Mouse (Mus musculus) CH12.LX (cell line): Measurements from ENCODE around the gene Sdhaf2. TPM values are rescaled to one million over a fixed set of nuclear protein-coding genes. Genes with fewer than 3 reads are reported as not detected.

Experiments
- DNase-seq: peaks from one replicate; pipeline ENCODE4 v3.0.0-alpha.2; 2013; ENCODE audit errors: extremely low read depth
- H3K27ac ChIP-seq: 2 replicates; pipeline ENCODE4 v1.5.1; 2012; ENCODE audit warnings: low read depth, mild to moderate bottlenecking, control low read depth, moderate library complexity; ENCODE audit not compliant: insufficient read depth
- H3K27me3 ChIP-seq: replicated peaks from 2 replicates; pipeline ENCODE3; 2012; ENCODE audit warnings: inconsistent platforms
- H3K36me3 ChIP-seq, 2 experiments: replicated peaks in 1 of 2; 2 replicates each; pipeline versions ENCODE3 to v1.6.1; 2012; ENCODE audit warnings: inconsistent platforms in 1 of 2, low read length in 1 of 2, mild to moderate bottlenecking in 1 of 2, mixed read lengths in 1 of 2, moderate library complexity in 1 of 2; ENCODE audit not compliant: control insufficient read depth in 1 of 2, insufficient read depth in 1 of 2
- H3K4me1 ChIP-seq, 2 experiments: 2 replicates each; pipeline ENCODE4 v1.6.1; 2012; ENCODE audit warnings: inconsistent platforms in 1 of 2, moderate library complexity in 1 of 2; ENCODE audit not compliant: insufficient read depth in 2 of 2, control insufficient read depth in 1 of 2
- H3K4me2 ChIP-seq: 2 replicates; pipeline ENCODE4 v1.6.1; 2012; ENCODE audit warnings: low read depth, mild to moderate bottlenecking, control low read depth; ENCODE audit not compliant: poor library complexity, insufficient read depth, severe bottlenecking
- H3K4me3 ChIP-seq, 3 experiments: fragments of 150-350 bp in 1 of 3; sonication (generic) in 1 of 3; replicated peaks in 1 of 3; 2 replicates each; pipeline versions ENCODE3 to v1.5.1; 2011 to 2012; ENCODE audit warnings: low read depth in 2 of 3, low read length in 2 of 3, mild to moderate bottlenecking in 2 of 3, moderate library complexity in 2 of 3, control low read depth in 1 of 3, improper control_type of control experiment in 1 of 3, inconsistent platforms in 1 of 3, mixed read lengths in 1 of 3; ENCODE audit not compliant: poor library complexity in 1 of 3
- H3K79me2 ChIP-seq: replicated peaks from 2 replicates; pipeline ENCODE4 v1.6.1; 2012; ENCODE audit warnings: mild to moderate bottlenecking, moderate library complexity; ENCODE audit not compliant: control insufficient read depth, poor library complexity, insufficient read depth, severe bottlenecking; ENCODE audit errors: extremely low read depth
- H3K9ac ChIP-seq: 2 replicates; pipeline ENCODE4 v1.6.1; 2012; ENCODE audit warnings: low read depth, mild to moderate bottlenecking, control low read depth, moderate library complexity; ENCODE audit not compliant: insufficient read depth
- H3K9me3 ChIP-seq: replicated peaks from 2 replicates; pipeline ENCODE3; 2012; ENCODE audit warnings: low read length, inconsistent platforms, mixed read lengths
- CHD1 ChIP-seq: IDR thresholded peaks from 2 replicates; pipeline ENCODE4 v1.6.1; 2012; ENCODE audit warnings: low read depth, low read length, improper control_type of control experiment, inconsistent platforms
- CTCF ChIP-seq, 2 experiments: IDR thresholded peaks in 1 of 2; conservative IDR thresholded peaks in 1 of 2; 2 replicates each; pipeline ENCODE4 v1.5.1; 2011 to 2012; ENCODE audit warnings: low read depth in 2 of 2, low read length in 2 of 2, improper control_type of control experiment in 1 of 2, inconsistent platforms in 1 of 2, mild to moderate bottlenecking in 1 of 2, moderate library complexity in 1 of 2
- E2F4 ChIP-seq: IDR thresholded peaks from 2 replicates; pipeline ENCODE4 v1.6.1; 2011; ENCODE audit warnings: low read depth, low read length, improper control_type of control experiment; ENCODE audit not compliant: insufficient replicate concordance
- EP300 ChIP-seq: IDR thresholded peaks from 2 replicates; pipeline ENCODE4 v1.6.1; 2011; ENCODE audit warnings: low read length, improper control_type of control experiment
- ETS1 ChIP-seq: conservative IDR thresholded peaks from 2 replicates; pipeline ENCODE4 v1.6.1; 2012; ENCODE audit warnings: low read depth, mild to moderate bottlenecking, inconsistent platforms, low read length, improper control_type of control experiment, moderate library complexity
- HCFC1 ChIP-seq: IDR thresholded peaks from 2 replicates; pipeline ENCODE4 v1.6.1; 2012; ENCODE audit warnings: low read depth, mild to moderate bottlenecking, inconsistent platforms, low read length, improper control_type of control experiment
- IRF4 ChIP-seq: IDR thresholded peaks from 2 replicates; pipeline ENCODE4 v1.6.1; 2014; ENCODE audit warnings: low read depth, mild to moderate bottlenecking, inconsistent platforms, low read length, improper control_type of control experiment
- JUN ChIP-seq: IDR thresholded peaks from 2 replicates; pipeline ENCODE4 v1.6.1; 2011; ENCODE audit warnings: low read depth, mild to moderate bottlenecking, low read length, improper control_type of control experiment, moderate library complexity; ENCODE audit not compliant: insufficient read depth
- JUND ChIP-seq: conservative IDR thresholded peaks from 2 replicates; pipeline ENCODE4 v1.6.1; 2011; ENCODE audit warnings: low read depth, low read length, improper control_type of control experiment
- KAT2A ChIP-seq: IDR thresholded peaks from 2 replicates; pipeline ENCODE4 v1.6.1; 2012; ENCODE audit warnings: low read length, improper control_type of control experiment, inconsistent platforms; ENCODE audit not compliant: insufficient replicate concordance
- MAFK ChIP-seq: IDR thresholded peaks from 2 replicates; pipeline ENCODE4 v1.6.1; 2011; ENCODE audit warnings: low read length, improper control_type of control experiment; ENCODE audit not compliant: insufficient replicate concordance
- MAX ChIP-seq: IDR thresholded peaks from 2 replicates; pipeline ENCODE4 v1.6.1; 2011; ENCODE audit warnings: low read length, improper control_type of control experiment
- MAZ ChIP-seq: IDR thresholded peaks from 2 replicates; pipeline ENCODE4 v1.6.1; 2012; ENCODE audit warnings: low read depth, mild to moderate bottlenecking, inconsistent platforms, low read length, improper control_type of control experiment, moderate library complexity
- MEF2A ChIP-seq: IDR thresholded peaks from 2 replicates; pipeline ENCODE4 v1.6.1; 2014; ENCODE audit warnings: low read depth, mild to moderate bottlenecking, inconsistent platforms, low read length, improper control_type of control experiment, borderline replicate concordance
- MXI1 ChIP-seq: IDR thresholded peaks from 2 replicates; pipeline ENCODE4 v1.6.1; 2011; ENCODE audit warnings: mild to moderate bottlenecking, low read depth, low read length, improper control_type of control experiment
- MYC ChIP-seq: IDR thresholded peaks from 2 replicates; pipeline ENCODE4 v1.6.1; 2011; ENCODE audit warnings: low read depth, mild to moderate bottlenecking, improper control_type of control experiment, low read length
- NELFE ChIP-seq: IDR thresholded peaks from 2 replicates; pipeline ENCODE4 v1.6.1; 2011; ENCODE audit warnings: low read depth, low read length, improper control_type of control experiment
- NRF1 ChIP-seq: IDR thresholded peaks from 2 replicates; pipeline ENCODE4 v1.6.1; 2014; ENCODE audit warnings: low read depth, mild to moderate bottlenecking, inconsistent platforms, low read length, improper control_type of control experiment, moderate library complexity
- PAX5 ChIP-seq: IDR thresholded peaks from 2 replicates; pipeline ENCODE4 v1.6.1; 2012; ENCODE audit warnings: low read length, inconsistent platforms, mixed read lengths
- POLR2AphosphoS2 ChIP-seq: IDR thresholded peaks from 2 replicates; pipeline ENCODE4 v1.6.1; 2011; ENCODE audit warnings: low read depth, low read length, improper control_type of control experiment
- RAD21 ChIP-seq: IDR thresholded peaks from 2 replicates; pipeline ENCODE4 v1.6.1; 2011; ENCODE audit warnings: low read depth, mild to moderate bottlenecking, low read length, improper control_type of control experiment, moderate library complexity
- RCOR1 ChIP-seq: conservative IDR thresholded peaks from 2 replicates; pipeline ENCODE4 v1.6.1; 2012; ENCODE audit warnings: low read depth, mild to moderate bottlenecking, inconsistent platforms, low read length, improper control_type of control experiment
- SIN3A ChIP-seq: IDR thresholded peaks from 2 replicates; pipeline ENCODE4 v1.6.1; 2012; ENCODE audit warnings: low read length, improper control_type of control experiment, inconsistent platforms
- SMC3 ChIP-seq: IDR thresholded peaks from 2 replicates; pipeline ENCODE4 v1.6.1; 2011; ENCODE audit warnings: low read depth, low read length, improper control_type of control experiment
- TBP ChIP-seq: conservative IDR thresholded peaks from 2 replicates; pipeline ENCODE4 v1.6.1; 2011; ENCODE audit warnings: low read depth, low read length, improper control_type of control experiment
- UBTF ChIP-seq: IDR thresholded peaks from 2 replicates; pipeline ENCODE4 v1.6.1; 2012; ENCODE audit warnings: low read depth, mild to moderate bottlenecking, inconsistent platforms, low read length, improper control_type of control experiment, moderate library complexity
- USF1 ChIP-seq: IDR thresholded peaks from 2 replicates; pipeline ENCODE4 v1.6.1; 2014; ENCODE audit warnings: low read depth, mild to moderate bottlenecking, inconsistent platforms, low read length, improper control_type of control experiment
- ZC3H11A ChIP-seq: IDR thresholded peaks from 2 replicates; pipeline ENCODE4 v1.6.1; 2012; ENCODE audit warnings: low read depth, mild to moderate bottlenecking, inconsistent platforms, low read length, improper control_type of control experiment
- ZKSCAN1 ChIP-seq: IDR thresholded peaks from 2 replicates; pipeline ENCODE4 v1.6.1; 2012; ENCODE audit warnings: low read depth, inconsistent platforms, low read length, improper control_type of control experiment, borderline replicate concordance
- ZMIZ1 ChIP-seq: IDR thresholded peaks from 2 replicates; pipeline ENCODE4 v1.6.1; 2012; ENCODE audit warnings: low read depth, mild to moderate bottlenecking, inconsistent platforms, low read length, improper control_type of control experiment
- dilution Hi-C: fragments of 300-500 bp; cut with MboI; formaldehyde crosslinking; loops from 2 replicates; pipeline ENCODE4 v1.14.3; 2020; ENCODE audit warnings: low sequenced_read_pairs; ENCODE audit not compliant: extremely low pct_unique_long_range_greater_than_20kb, extremely low pct_ligation_motif_present
- in situ Hi-C: fragments of 300-500 bp; cut with MboI; formaldehyde crosslinking; loops from 3 replicates; pipeline ENCODE4 v1.14.3; 2019; ENCODE audit warnings: low sequenced_read_pairs, low pct_ligation_motif_present, low pct_unique_long_range_greater_than_20kb, mixed read lengths
- polyA plus RNA-seq: library from polyadenylated mRNA; unstranded; fragments of >175 nt; gene quantifications from 2 replicates; pipeline ENCODE4 v1.2.1, GENCODE M21; 2012; ENCODE audit warnings: low read depth; ENCODE audit not compliant: insufficient read length
- total RNA-seq, 2 experiments: library from RNA; depleted of rRNA; stranded (reverse); fragments of 300-350 nt in 1 of 2; fragments of >200 nt in 1 of 2; gene quantifications; 2 replicates each; pipeline ENCODE4 v1.2.3; 2012 to 2014

Gene Sdhaf2
- total and polyA plus RNA-seq, 3 experiments = 31.7 to 96.0 (median 57.3) TPM

- peaks cover 0 to 20% of the 10 kb centered on the region in 2 experiments for H3K36me3 ChIP-seq
- TF ChIP-seq RCOR1 (no peak), CHD1 (no peak), MAX (no peak), ZKSCAN1 (no peak), SMC3 (no peak)
- H3K4me1 ChIP-seq = peaks cover 5 to 27% of the 10 kb centered on the region in 2 experiments
- no peaks in the 10 kb centered on the region for H3K9me3 ChIP-seq
- dilution Hi-C loops = no loop called here
- H3K27ac ChIP-seq = no peak overlapping the region
- no peak overlapping the region for H3K4me3 ChIP-seq
- no peaks in the 10 kb centered on the region for H3K27me3 ChIP-seq
- in situ Hi-C loops = no loop called here
- no peak overlapping the region for H3K9ac ChIP-seq
- H3K4me2 ChIP-seq = no peak overlapping the region
- no peak for DNase-seq
- H3K79me2 ChIP-seq = peaks cover 4% of the 10 kb centered on the region
These were observed 31.1 kb upstream of the Sdhaf2 start for GRCm38 (mm10) chr19:10557001-10557400.

GRCm38 (mm10) chr19:10555624-10556510 is 29.9 kb upstream of the Sdhaf2 start, which contains the start of gene Tmem216:
Gene Tmem216 (minus strand): TSS chr19:10556238.
- dilution Hi-C loops = no loop called here
- peak within 1 kb of the TSS; percentile 2 for H3K27ac ChIP-seq
- peak; percentile 74 for DNase-seq
- peak; percentile 54; the same call in 1 of the 2 replicates for TF ChIP-seq KAT2A
- TF ChIP-seq ZC3H11A = no peak
- no peak for TF ChIP-seq JUND
- 0 out of 2 replicates have a peak, but pooled peaks have one; percentile 42 for TF ChIP-seq IRF4
- no peak; the same call in 1 of the 2 replicates for TF ChIP-seq ETS1
- TF ChIP-seq POLR2AphosphoS2 = no peak; the same call in 1 of the 2 replicates
- TF ChIP-seq JUN = no peak
- no peak for TF ChIP-seq MAZ
- TF ChIP-seq NRF1 = peak; percentile 55
- no peak for TF ChIP-seq RCOR1
- peak in 1 of 2 experiments; percentile 12; a peak in 1 of 4 replicates for TF ChIP-seq CTCF (conservative IDR thresholded peaks at IDR 0.05 in 1 of 2, IDR thresholded peaks at IDR 0.05 in 1 of 2; ENCODE audit: low read depth in 2 of 2, low read length in 2 of 2)
- peak; percentile 67 for TF ChIP-seq MEF2A
- TF ChIP-seq MXI1 = peak; percentile 97
- no peak for TF ChIP-seq UBTF
- peak; percentile 76 for TF ChIP-seq TBP
- TF ChIP-seq E2F4 = no peak
- no peak for TF ChIP-seq EP300
- TF ChIP-seq SIN3A = peak; percentile 97
- TF ChIP-seq ZMIZ1 = peak; percentile 72; the same call in 1 of the 2 replicates
- no peak for TF ChIP-seq SMC3
- no peak for TF ChIP-seq MAFK
- no peak for TF ChIP-seq RAD21
- no peak; the same call in 1 of the 2 replicates for TF ChIP-seq CHD1
- peak; percentile 67; the same call in 1 of the 2 replicates for TF ChIP-seq MYC
- TF ChIP-seq PAX5 = no peak
- TF ChIP-seq USF1 = no peak
- TF ChIP-seq HCFC1 = peak; percentile 86
- TF ChIP-seq NELFE = peak; percentile 71; the same call in 1 of the 2 replicates

More at GRCm38 (mm10) chr19:10555624-10556510, 29.9 kb upstream of the Sdhaf2 start, which contains the start of gene Tmem216:
- Histone ChIP-seq H3K4me2 (peak within 1 kb of the TSS; percentile 97), H3K27me3 (no peaks in the 10 kb centered on the region), H3K9me3 (no peaks in the 10 kb centered on the region), H3K4me1 (peaks cover 5 to 19% of the 10 kb centered on the region in 2 experiments), H3K4me3 (peak within 1 kb of the TSS; percentile 71 to 79 (median 74)), H3K36me3 (peaks cover 8 to 31% of the 10 kb centered on the region in 2 experiments), H3K9ac (peak within 1 kb of the TSS; percentile 64), H3K79me2 (peaks cover 4% of the 10 kb centered on the region)
- in situ Hi-C loops = no loop called here
